Mouse (Mus musculus) layer of hippocampus, adult 18-20 months (tissue): ENCODE results near the gene Kif13a. TPM values are rescaled to one million over a fixed set of nuclear protein-coding genes. Genes with fewer than 3 reads are reported as not detected.

Experiments
- DNase-seq, 2 experiments: peaks; one replicate each; pipeline ENCODE4 v3.0.0; 2022; ENCODE audit warnings: low spot score in 2 of 2
- total RNA-seq, 2 experiments: library from RNA; stranded (reverse); gene quantifications; 2 replicates each; pipeline ENCODE4 v1.2.3; 2021

Kif13a gene
- total RNA-seq, 2 experiments from 2014 or later = 23.4 to 23.5 TPM

GRCm38 (mm10) chr13:46735808-46736478 is 193.7 kb downstream of the Kif13a start:
- peak in 1 of 2 experiments; percentile 25 for DNase-seq

- DNase-seq = no peak
These were observed 194.4 kb downstream of the Kif13a start for GRCm38 (mm10) chr13:46735219-46735807.

GRCm38 (mm10) chr13:46729998-46730397 is 199.7 kb downstream of the Kif13a start:
- no peak for DNase-seq

DNA sequence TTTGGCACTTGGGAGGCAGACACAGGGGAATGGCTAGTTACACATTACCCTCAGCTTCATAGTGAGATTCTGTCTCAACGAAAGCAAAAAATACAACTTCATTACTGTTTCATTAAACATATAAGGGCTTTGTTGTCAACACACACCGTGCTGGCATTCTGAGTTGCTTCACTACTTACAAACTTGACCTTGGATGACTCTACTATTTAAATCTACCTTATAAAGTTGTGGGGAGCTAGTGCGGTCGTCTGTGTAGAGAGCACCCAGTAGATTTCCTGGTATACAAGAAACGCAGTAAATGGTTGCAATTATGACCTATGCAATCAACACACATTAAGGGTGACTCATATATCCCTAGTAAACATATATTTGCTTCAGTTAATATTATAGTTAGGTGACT is 201.3 kb downstream of the Kif13a start:
- no peak for DNase-seq

DNA sequence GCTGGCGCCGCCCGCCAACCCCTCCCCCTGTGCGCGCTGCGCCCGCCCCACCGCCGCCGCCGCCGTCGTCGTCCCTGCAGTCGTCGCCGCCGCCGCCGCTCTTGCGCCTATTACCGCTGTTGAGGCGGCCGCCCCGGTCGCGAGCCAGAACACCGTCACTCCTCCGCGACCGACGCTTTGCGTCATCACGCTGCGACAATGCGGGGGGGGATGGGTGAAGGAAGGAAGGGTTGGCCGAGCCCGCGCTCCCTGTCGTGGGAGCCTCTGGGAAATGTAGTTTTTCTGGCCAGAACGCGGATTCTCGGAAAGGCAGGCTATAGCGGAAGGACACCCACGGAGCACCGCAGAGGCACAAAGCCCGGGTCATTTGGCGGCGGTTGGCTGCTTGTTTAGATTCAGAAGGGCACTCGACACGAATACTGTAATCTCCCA is 201.8 kb downstream of the Kif13a start, which contains the start of gene Nup153:
Gene Nup153, minus strand, starts transcription at position 104 of the 432 bp plus-strand sequence.
- peak; percentile 99 to 100 for DNase-seq

- DNase-seq = peak in 1 of 2 experiments; percentile 46
These were observed 202.4 kb downstream of the Kif13a start for GRCm38 (mm10) chr13:46727038-46727836.

GRCm38 (mm10) chr13:46726288-46727037 is 203.2 kb downstream of the Kif13a start:
- no peak for DNase-seq

DNA sequence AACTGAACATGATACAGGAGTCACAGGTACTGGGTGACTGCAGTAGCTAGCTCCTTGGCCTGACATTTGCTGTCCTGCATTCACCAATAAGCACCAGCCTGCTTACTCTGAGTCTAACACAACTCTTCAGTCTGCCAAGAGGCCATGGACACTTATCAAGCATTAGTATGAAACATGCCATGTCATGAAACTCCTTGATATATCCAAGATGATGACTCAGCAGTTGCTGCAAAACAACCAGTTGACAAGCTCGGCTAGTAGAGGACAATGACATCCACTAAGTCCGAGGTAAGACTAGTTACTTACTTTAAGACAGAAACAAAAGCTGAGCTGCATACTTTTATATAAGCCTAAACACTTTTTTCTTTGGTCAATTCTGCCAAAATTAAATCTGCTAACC is 204.4 kb downstream of the Kif13a start:
- DNase-seq = no peak

- no peak for DNase-seq
These were observed 205.3 kb downstream of the Kif13a start for GRCm38 (mm10) chr13:46724371-46724770.

DNA sequence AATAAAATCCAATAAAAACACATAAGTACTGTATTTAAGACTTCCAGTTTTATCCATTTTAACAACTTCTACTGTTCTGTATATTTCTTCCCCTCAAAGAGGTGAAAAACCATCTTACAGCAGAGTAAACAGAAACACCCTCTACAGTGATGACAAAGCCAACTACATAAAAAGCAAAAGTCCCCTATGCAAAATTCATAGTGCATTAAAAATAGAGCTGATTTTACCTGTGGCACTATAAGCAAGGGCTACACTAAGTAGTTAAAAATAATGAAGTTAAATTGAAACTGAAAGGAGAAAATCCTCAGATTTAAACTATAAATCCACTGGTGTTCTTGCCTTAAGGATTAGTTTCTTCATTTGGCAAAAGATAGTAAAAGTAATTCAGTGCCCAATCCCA is 208.7 kb downstream of the Kif13a start:
- DNase-seq = no peak

- DNase-seq = no peak
These were observed 210.7 kb downstream of the Kif13a start for GRCm38 (mm10) chr13:46718893-46719400.

GRCm38 (mm10) chr13:46715976-46716639 is 213.6 kb downstream of the Kif13a start:
- no peak for DNase-seq

GRCm38 (mm10) chr13:46713486-46713885 is 216.2 kb downstream of the Kif13a start:
- DNase-seq = no peak

- DNase-seq = no peak
These were observed 226.5 kb downstream of the Kif13a start for GRCm38 (mm10) chr13:46703138-46703537.

GRCm38 (mm10) chr13:46701486-46701885 is 228.2 kb downstream of the Kif13a start:
- DNase-seq = no peak

- DNase-seq = no peak
These were observed 230.3 kb downstream of the Kif13a start for GRCm38 (mm10) chr13:46699372-46699771.
